Mouse (Mus musculus): ENCODE measurements around the gene Phtf1.

DNA sequence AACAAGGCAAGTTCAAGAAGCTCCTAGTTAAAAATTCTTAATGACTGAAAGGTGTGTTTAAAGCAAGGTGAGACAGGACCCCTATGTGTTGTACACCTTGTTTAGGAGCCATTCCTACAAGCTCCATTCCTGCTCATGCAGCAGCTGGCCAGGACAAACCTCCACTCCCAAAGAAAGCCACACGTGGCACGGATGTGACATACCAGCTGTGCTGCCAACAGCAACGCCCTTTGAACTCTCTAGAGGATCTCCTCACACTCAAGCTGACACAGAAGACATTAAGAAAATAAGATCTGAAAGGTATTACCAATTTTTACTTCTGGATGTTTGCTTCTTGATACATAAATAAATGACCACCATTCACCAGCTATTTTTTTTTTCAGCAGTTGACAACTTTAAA is 59.0 kb downstream of the Phtf1 start:
- TF ChIP-seq CTCF (IDR thresholded peaks at IDR 0.05; ENCODE audit: low read depth, low read length), result no peak
- no peak for TF ChIP-seq POLR2A (IDR thresholded peaks at IDR 0.05; ENCODE audit: extremely low read depth, insufficient read depth, low read length)

All from liver, adult 2 months (tissue).